Mouse (Mus musculus) embryonic fibroblast, embryonic 13.5 days (primary cell): Measurements from ENCODE around the gene Tcl1b4.

Experiments
- CTCF ChIP-seq: IDR thresholded peaks from 2 replicates; pipeline ENCODE4 v1.5.1; 2011; ENCODE audit warnings: mild to moderate bottlenecking, control low read depth, low read length, moderate library complexity, borderline replicate concordance; ENCODE audit not compliant: insufficient read depth
- POLR2A ChIP-seq: IDR thresholded peaks from 2 replicates; pipeline ENCODE4 v1.6.1; 2011; ENCODE audit warnings: low read depth, mild to moderate bottlenecking, control low read depth, low read length, moderate library complexity

DNA sequence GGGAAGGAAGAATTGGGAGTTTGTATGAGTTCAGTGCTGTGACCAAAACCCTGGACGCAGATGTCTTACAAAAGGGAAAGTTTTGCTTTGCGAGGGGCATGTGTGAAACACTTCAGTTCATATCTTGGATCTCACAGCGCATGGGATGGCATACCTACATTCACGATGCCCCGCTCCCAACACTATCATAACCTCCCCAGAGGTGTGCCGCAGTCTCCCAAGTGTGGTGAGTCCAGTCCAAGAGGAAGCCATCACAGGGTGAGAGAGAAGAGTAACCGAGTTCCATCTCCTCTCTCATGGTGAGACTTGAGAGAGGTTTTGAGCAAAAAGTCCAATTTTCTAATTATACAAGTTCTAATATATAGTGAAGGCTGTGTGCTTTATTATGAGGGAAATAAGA is 7.5 kb downstream of the Tcl1b4 start:
- no peak for TF ChIP-seq CTCF
- no peak for TF ChIP-seq POLR2A
